Mouse (Mus musculus) neutrophil, adult 5-6 weeks (primary cell): ENCODE measurements at regions not wholly inside any gene's neighbourhood (a gene's known extent, or its start where the extent isn't known, plus 50 kb on each side); places are given as distances from the start of the nearest gene placed in this dataset.
A peak's percentile ranks its signal among the peaks of the same experiment; 100 is the strongest.

Experiments used
- ATAC-seq: fragments of 151-379, 151-347 bp; 2 replicates; pipeline ENCODE4 v1.8.0; 2017; ENCODE audit warnings: mild to moderate bottlenecking, moderate TSS enrichment; ENCODE audit not compliant: insufficient number of reproducible peaks, poor library complexity, low FRiP score, severe bottlenecking; ENCODE audit errors: extremely low read depth

DNA sequence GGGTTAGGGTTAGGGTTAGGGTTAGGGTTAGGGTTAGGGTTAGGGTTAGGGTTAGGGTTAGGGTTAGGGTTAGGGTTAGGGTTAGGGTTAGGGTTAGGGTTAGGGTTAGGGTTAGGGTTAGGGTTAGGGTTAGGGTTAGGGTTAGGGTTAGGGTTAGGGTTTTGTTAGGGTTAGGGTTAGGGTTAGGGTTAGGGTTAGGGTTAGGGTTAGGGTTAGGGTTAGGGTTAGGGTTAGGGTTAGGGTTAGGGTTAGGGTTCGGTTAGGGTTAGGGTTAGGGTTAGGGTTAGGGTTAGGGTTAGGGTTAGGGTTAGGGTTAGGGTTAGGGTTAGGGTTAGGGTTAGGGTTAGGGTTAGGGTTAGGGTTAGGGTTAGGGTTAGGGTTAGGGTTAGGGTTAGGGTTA is 124.7 kb upstream of the Fgf14 start:
- peak; percentile 51; the same call in 1 of the 2 replicates for ATAC-seq

DNA sequence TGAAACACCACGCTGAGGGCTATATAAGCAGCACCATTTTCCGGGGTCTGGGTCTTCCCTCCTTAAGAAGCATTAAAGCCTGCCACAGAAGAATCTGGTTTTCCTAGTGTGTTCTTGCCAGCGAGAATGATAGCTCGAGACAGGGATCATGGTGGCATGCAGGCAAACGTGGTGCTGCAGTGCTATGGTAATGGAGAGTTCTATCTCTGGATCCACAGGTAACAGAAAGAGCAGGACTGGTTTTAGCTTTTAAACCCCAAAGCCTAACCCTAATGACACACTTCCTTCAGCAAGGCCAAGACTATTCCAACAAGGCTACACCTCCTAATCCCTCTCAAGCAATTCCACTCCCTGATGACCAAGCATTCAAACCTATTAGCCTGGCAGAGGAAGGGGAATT is 123.5 kb upstream of the Fgf14 start:
- ATAC-seq: no peak

DNA sequence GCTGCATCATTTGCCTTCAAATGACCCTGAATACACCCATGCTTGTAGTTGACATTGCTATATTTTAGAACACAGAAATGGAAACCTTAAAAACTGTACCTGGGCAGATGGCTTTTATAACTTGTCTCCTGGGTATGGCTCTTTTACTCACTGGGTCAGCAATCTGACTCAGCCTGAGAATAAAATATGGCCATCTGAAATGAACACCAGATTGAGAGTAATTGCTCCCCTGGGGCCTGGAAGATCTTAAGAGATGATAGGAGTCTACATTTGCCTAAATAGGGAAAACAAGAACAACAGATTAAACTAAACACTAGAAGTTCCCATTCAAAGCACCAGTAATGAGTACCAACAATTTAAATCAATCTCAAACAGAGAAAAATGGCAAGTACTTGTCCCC is 98.5 kb upstream of the Fgf14 start:
- ATAC-seq: no peak

DNA sequence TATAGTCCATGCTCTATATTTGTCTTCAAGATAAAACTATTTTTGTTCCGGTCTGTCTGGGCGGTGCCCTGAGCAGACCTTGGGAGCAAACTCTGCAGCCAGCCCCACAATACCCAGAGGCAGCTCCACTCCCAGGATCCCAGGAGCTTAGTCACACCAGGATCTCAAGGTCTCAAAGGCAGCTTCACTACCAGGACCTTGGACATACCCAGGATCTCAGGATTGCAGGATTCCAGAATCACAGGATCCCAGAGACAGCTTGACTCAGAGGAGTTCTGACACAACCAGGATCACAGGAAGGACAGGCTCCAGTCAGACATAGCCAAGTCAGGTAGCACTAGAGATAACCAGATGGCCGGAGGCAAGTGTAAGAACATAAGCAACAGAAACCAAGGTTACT is 91.1 kb upstream of the Fgf14 start:
- no peak for ATAC-seq

DNA sequence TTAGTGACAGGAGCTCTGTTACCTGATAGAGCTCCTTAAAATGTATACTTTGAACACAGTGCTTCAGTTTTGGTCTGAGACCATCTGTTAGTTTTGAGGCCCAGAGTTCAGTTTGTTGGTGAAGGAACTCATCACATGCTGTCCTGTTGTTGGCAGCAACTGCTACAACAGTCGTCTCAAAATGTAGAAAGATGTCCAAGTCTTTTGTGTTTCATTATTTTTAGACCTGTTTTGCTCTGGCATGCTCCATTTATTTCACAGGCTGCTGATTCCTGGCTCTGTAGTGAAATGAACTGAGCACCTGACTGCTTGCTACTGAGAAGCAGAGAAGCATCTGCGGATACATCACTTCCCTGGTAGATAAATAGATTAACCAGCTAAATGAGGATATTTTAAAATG is 90.3 kb upstream of the Fgf14 start:
- ATAC-seq: no peak

DNA sequence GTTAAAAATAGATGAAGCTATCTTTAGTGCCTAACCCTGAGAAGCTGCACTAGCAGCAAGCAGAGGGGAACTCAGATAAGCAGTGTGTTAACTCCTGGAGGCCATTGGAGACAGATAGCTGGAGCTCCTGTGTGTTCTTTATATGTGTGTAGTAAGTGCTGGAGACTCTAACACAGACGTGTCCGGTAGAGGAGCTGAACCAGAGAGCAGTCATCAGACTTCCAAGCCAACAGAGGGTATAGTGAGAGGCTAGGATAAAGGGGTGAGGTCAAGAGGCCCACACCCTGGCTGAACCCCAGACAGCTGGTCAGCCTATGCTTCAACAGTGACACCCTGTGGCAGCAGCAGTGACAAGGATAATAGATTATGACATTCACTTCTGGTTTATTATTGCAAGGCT is 65.6 kb upstream of the Fgf14 start:
- ATAC-seq: peak; percentile 13; the same call in 1 of the 2 replicates
